Mouse (Mus musculus) embryonic facial prominence, embryonic 11.5 days (tissue): ENCODE data around the gene Rbfox1. TPM values are rescaled to one million over a fixed set of nuclear protein-coding genes. Genes with fewer than 3 reads are reported as not detected.

Experiments
- ATAC-seq: fragments of 200-750 bp; cut with Nextera tagmentation; replicated peaks from 2 replicates; pipeline ENCODE4 v1.8.0; 2017; ENCODE audit warnings: low read depth; ENCODE audit not compliant: insufficient number of reproducible peaks, low FRiP score, low TSS enrichment
- DNase-seq: peaks from one replicate; pipeline ENCODE4 v3.0.0-alpha.2; 2015; ENCODE audit warnings: low spot score
- H3K27ac ChIP-seq: fragments of 300-500 bp; sonication (generic); replicated peaks from 2 replicates; pipeline ENCODE4 v1.5.1; 2014; ENCODE audit warnings: mild to moderate bottlenecking, low read depth, low read length, control low read depth
- H3K27me3 ChIP-seq: fragments of 300-500 bp; sonication (generic); 2 replicates; pipeline ENCODE4 v1.6.1; 2014; ENCODE audit warnings: mild to moderate bottlenecking, low read length, moderate library complexity, mixed read lengths; ENCODE audit not compliant: control insufficient read depth, insufficient read depth
- H3K36me3 ChIP-seq: fragments of 300-500 bp; sonication (generic); replicated peaks from 2 replicates; pipeline ENCODE4 v1.6.1; 2014; ENCODE audit warnings: low read depth, mild to moderate bottlenecking, low read length, moderate library complexity, mixed read lengths; ENCODE audit not compliant: control insufficient read depth, insufficient read depth
- H3K4me1 ChIP-seq: fragments of 300-500 bp; sonication (generic); 2 replicates; pipeline ENCODE4 v1.6.1; 2014; ENCODE audit warnings: low read length, mixed read lengths; ENCODE audit not compliant: control insufficient read depth, insufficient read depth
- H3K4me2 ChIP-seq: fragments of 300-500 bp; sonication (generic); 2 replicates; pipeline ENCODE4 v1.6.1; 2014; ENCODE audit warnings: low read depth, mild to moderate bottlenecking, control low read depth, low read length, moderate library complexity
- H3K4me3 ChIP-seq: fragments of 300-500 bp; sonication (generic); 2 replicates; pipeline ENCODE4 v1.5.1; 2014; ENCODE audit warnings: low read depth, low read length, control low read depth
- H3K9ac ChIP-seq: fragments of 300-500 bp; sonication (generic); replicated peaks from 2 replicates; pipeline ENCODE4 v1.6.1; 2014; ENCODE audit warnings: mild to moderate bottlenecking, control low read depth, low read length
- H3K9me3 ChIP-seq: fragments of 300-500 bp; sonication (generic); replicated peaks from 2 replicates; pipeline ENCODE4 v1.6.1; 2016; ENCODE audit warnings: mild to moderate bottlenecking, low read length, inconsistent platforms, mixed read lengths; ENCODE audit not compliant: control insufficient read depth
- WGBS: fragments of 180-500 bp; shearing (Covaris S2); extraction: QIAGEN DNeasy Blood & Tissue Kit; methylation state at CpG from one replicate; pipeline ENCODE4 v1.1.7; 2014; 5-methylcytosine and 5-hydroxymethylcytosine counted together
- polyA plus RNA-seq: library from polyadenylated mRNA; unstranded; fragments of >200 nt; fragmentation: Nextera tagmentation; extraction: Ambion mirVana; gene quantifications from 2 replicates; pipeline ENCODE4 v1.2.1, GENCODE M21; 2014

Rbfox1 gene
- polyA plus RNA-seq, 1 experiment from 2014 or later, result 4.2 TPM

GRCm38 (mm10) chr16:6962508-6962907 is 1077.4 kb downstream of the Rbfox1 start:
- no peak for ATAC-seq
- peak; percentile 8 for DNase-seq
- Histone ChIP-seq H3K9ac (no peak overlapping the region), H3K27me3 (no peaks in the 10 kb centered on the region; the same call in 1 of the 2 replicates), H3K4me3 (no peak overlapping the region), H3K4me1 (no peaks in the 10 kb centered on the region), H3K9me3 (no peaks in the 10 kb centered on the region), H3K4me2 (no peak overlapping the region), H3K27ac (no peak overlapping the region), H3K36me3 (no peaks in the 10 kb centered on the region)
- WGBS, result 40% methylated on average over 5 of the region's 5 CpGs

DNA sequence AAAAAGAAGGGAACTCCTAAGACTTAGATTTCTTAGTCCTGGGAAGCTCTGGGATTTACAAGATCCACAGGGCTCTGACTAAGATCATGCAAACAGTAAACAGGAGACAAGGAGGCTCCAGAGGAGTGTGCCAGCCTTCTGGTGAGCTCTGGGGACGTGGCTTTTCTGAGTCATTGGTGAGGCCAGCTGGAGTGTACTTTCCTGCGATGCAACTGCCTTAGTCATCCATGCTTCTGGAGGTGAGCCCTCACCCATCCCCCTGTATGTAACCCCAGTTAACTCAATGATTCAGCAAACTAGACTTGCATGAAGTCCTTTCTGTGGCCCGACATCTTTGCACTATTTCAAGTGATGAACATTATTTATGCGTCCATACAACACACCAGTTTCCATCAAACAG is 1078.4 kb downstream of the Rbfox1 start:
- no peaks in the 10 kb centered on the region; the same call in 1 of the 2 replicates for H3K27me3 ChIP-seq

GRCm38 (mm10) chr16:6964720-6965583 is 1079.8 kb downstream of the Rbfox1 start:
- Histone ChIP-seq H3K9ac (no peak overlapping the region), H3K36me3 (no peaks in the 10 kb centered on the region), H3K27ac (no peak overlapping the region), H3K4me1 (no peaks in the 10 kb centered on the region), H3K4me2 (no peak overlapping the region), H3K4me3 (no peak overlapping the region), H3K27me3 (no peaks in the 10 kb centered on the region; the same call in 1 of the 2 replicates), H3K9me3 (no peaks in the 10 kb centered on the region)
- WGBS, result 10% methylated on average over 8 of the region's 8 CpGs
- DNase-seq, result peak; percentile 41
- ATAC-seq, result no peak

More for the DNA sequence above, 1078.4 kb downstream of the Rbfox1 start:
- Histone ChIP-seq H3K4me1 (no peaks in the 10 kb centered on the region), H3K4me3 (no peak overlapping the region), H3K4me2 (no peak overlapping the region), H3K27ac (no peak overlapping the region), H3K36me3 (no peaks in the 10 kb centered on the region), H3K9me3 (no peaks in the 10 kb centered on the region), H3K9ac (no peak overlapping the region)
- DNase-seq, result no peak
- WGBS, result 73% methylated on average over 4 of the region's 4 CpGs
- ATAC-seq, result no peak

- Histone ChIP-seq H3K4me3 (no peak overlapping the region), H3K36me3 (no peaks in the 10 kb centered on the region), H3K9me3 (no peaks in the 10 kb centered on the region), H3K27me3 (no peaks in the 10 kb centered on the region), H3K9ac (no peak overlapping the region), H3K27ac (no peak overlapping the region), H3K4me1 (no peaks in the 10 kb centered on the region), H3K4me2 (no peak overlapping the region)
- 68% methylated on average over 4 of the region's 4 CpGs for WGBS
- DNase-seq, result no peak
- no peak for ATAC-seq
These were observed 1084.8 kb downstream of the Rbfox1 start for GRCm38 (mm10) chr16:6969986-6970385.

GRCm38 (mm10) chr16:6976341-6976740 is 1091.2 kb downstream of the Rbfox1 start:
- H3K27me3 ChIP-seq, result no peaks in the 10 kb centered on the region
- no peaks in the 10 kb centered on the region for H3K4me1 ChIP-seq
- no peaks in the 10 kb centered on the region for H3K9me3 ChIP-seq
- ATAC-seq (no peak), DNase-seq (no peak)
- WGBS, result 86% methylated on average over 7 of the region's 7 CpGs
- H3K27ac ChIP-seq, result no peak overlapping the region
- no peaks in the 10 kb centered on the region for H3K36me3 ChIP-seq
- H3K4me2 ChIP-seq, result no peak overlapping the region
- H3K4me3 ChIP-seq, result no peak overlapping the region
- H3K9ac ChIP-seq, result no peak overlapping the region

DNA sequence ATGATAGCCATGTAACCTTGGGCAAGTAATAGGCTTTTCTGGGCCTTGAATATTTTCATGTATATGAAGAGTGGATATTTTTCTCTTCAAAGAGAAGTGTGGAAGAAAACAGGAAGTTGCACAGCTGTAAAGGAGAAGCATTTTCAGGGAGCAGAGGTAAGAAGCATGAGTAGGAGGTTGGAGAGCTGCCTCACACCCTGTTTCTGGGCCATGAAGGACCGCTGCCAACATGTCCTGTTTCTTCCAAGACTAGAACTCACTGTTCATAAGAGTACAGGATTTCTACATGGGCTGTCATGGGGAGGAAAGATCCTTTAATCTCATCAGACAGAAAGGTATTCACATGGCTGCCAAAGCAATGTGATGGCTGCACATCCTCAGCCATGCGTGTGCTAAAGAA is 1098.8 kb downstream of the Rbfox1 start:
- Histone ChIP-seq H3K4me3 (no peak overlapping the region), H3K27me3 (no peaks in the 10 kb centered on the region), H3K4me1 (no peaks in the 10 kb centered on the region), H3K27ac (no peak overlapping the region), H3K9me3 (no peaks in the 10 kb centered on the region), H3K4me2 (no peak overlapping the region), H3K9ac (no peak overlapping the region), H3K36me3 (no peaks in the 10 kb centered on the region)
- 87% methylated on average over 2 of the region's 2 CpGs for WGBS
- DNase-seq (no peak), ATAC-seq (no peak)

- Histone ChIP-seq H3K4me2 (no peak overlapping the region), H3K4me1 (no peaks in the 10 kb centered on the region), H3K9me3 (no peaks in the 10 kb centered on the region), H3K27ac (no peak overlapping the region), H3K4me3 (no peak overlapping the region), H3K27me3 (no peaks in the 10 kb centered on the region), H3K9ac (no peak overlapping the region), H3K36me3 (no peaks in the 10 kb centered on the region)
- ATAC-seq (no peak), DNase-seq (no peak)
These were observed 1100.9 kb downstream of the Rbfox1 start for GRCm38 (mm10) chr16:6986031-6986430.

DNA sequence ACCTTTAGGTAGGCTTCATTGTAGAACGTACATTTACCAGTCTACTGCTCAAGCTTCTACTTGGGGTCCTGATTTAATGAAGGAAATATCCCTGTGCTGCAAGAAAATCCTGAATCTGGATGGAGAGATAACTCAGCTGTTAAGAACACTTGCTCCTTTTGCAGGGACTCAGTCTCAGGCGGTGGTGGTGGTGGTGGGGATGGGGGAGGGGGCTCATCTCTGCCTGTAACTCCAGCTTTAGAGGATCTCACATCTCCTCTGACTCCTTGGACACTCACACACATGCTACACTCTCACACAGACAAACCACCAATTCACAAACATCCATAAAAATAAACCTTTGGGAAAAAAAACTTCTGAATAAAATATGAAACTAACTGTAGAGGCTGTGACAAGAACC is 1101.3 kb downstream of the Rbfox1 start:
- Histone ChIP-seq H3K9me3 (no peaks in the 10 kb centered on the region), H3K27me3 (no peaks in the 10 kb centered on the region), H3K27ac (no peak overlapping the region), H3K4me1 (no peaks in the 10 kb centered on the region), H3K9ac (no peak overlapping the region), H3K4me2 (no peak overlapping the region), H3K4me3 (no peak overlapping the region), H3K36me3 (no peaks in the 10 kb centered on the region)
- no peak for DNase-seq
- 77% methylated on average over 2 of the region's 2 CpGs for WGBS
- ATAC-seq, result no peak
